Mouse (Mus musculus): ENCODE measurements around the gene Zswim1.
A peak's percentile ranks its signal among the peaks of the same experiment; 100 is the strongest.

Gene Zswim1

GRCm38 (mm10) chr2:164792400-164793190 is 29.9 kb upstream of the Zswim1 start:
- no peak for DNase-seq (ENCODE audit: low read depth, low spot score)

- DNase-seq (ENCODE audit: low read depth, low spot score), result peak; percentile 74
Measured at GRCm38 (mm10) chr2:164793236-164793635, 29.2 kb upstream of the Zswim1 start.

- DNase-seq (ENCODE audit: low read depth, low spot score), result peak; percentile 48
Measured at GRCm38 (mm10) chr2:164793772-164794171, 28.7 kb upstream of the Zswim1 start.

- peak; percentile 87 for DNase-seq (ENCODE audit: low read depth, low spot score)
Measured at GRCm38 (mm10) chr2:164794293-164794692, 28.2 kb upstream of the Zswim1 start.

GRCm38 (mm10) chr2:164795868-164796267 is 26.6 kb upstream of the Zswim1 start:
- no peak for DNase-seq (ENCODE audit: low read depth, low spot score)

GRCm38 (mm10) chr2:164798554-164798953 is 23.9 kb upstream of the Zswim1 start:
- DNase-seq (ENCODE audit: low read depth, low spot score), result peak; percentile 59

GRCm38 (mm10) chr2:164800252-164801004 is 22.1 kb upstream of the Zswim1 start:
- DNase-seq (ENCODE audit: low read depth, low spot score), result no peak

GRCm38 (mm10) chr2:164803201-164803920 is 19.1 kb upstream of the Zswim1 start:
- no peak for DNase-seq (ENCODE audit: low read depth, low spot score)

- no peak for DNase-seq (ENCODE audit: low read depth, low spot score)
Measured at GRCm38 (mm10) chr2:164803921-164804313, 18.6 kb upstream of the Zswim1 start.

- peak; percentile 98 for DNase-seq (ENCODE audit: low read depth, low spot score)
Measured at GRCm38 (mm10) chr2:164804533-164805331, 17.8 kb upstream of the Zswim1 start, which contains the start of the genes Acot8 and Zswim3. Acot8 (minus strand) TSS chr2:164804882. Zswim3 (plus strand) TSS chr2:164805098.

- no peak for DNase-seq (ENCODE audit: low read depth, low spot score)
Measured at GRCm38 (mm10) chr2:164805332-164805718, 17.2 kb upstream of the Zswim1 start.

GRCm38 (mm10) chr2:164806614-164807013 is 15.9 kb upstream of the Zswim1 start:
- DNase-seq (ENCODE audit: low read depth, low spot score), result no peak

GRCm38 (mm10) chr2:164813557-164813956 is 8.9 kb upstream of the Zswim1 start:
- no peak for DNase-seq (ENCODE audit: low read depth, low spot score)

- no peak for DNase-seq (ENCODE audit: low read depth, low spot score)
Measured at GRCm38 (mm10) chr2:164815348-164815747, 7.1 kb upstream of the Zswim1 start.

- no peak for DNase-seq (ENCODE audit: low read depth, low spot score)
Measured at GRCm38 (mm10) chr2:164815821-164816220, 6.7 kb upstream of the Zswim1 start.

GRCm38 (mm10) chr2:164817206-164817605 is 5.3 kb upstream of the Zswim1 start:
- no peak for DNase-seq (ENCODE audit: low read depth, low spot score)

- DNase-seq (ENCODE audit: low read depth, low spot score), result no peak
Measured at GRCm38 (mm10) chr2:164817703-164818102, 4.8 kb upstream of the Zswim1 start.

- DNase-seq (ENCODE audit: low read depth, low spot score), result no peak
Measured at GRCm38 (mm10) chr2:164821060-164821459, 1.4 kb upstream of the Zswim1 start.

GRCm38 (mm10) chr2:164823181-164823585 is 697 bp downstream of the Zswim1 start:
- DNase-seq (ENCODE audit: low read depth, low spot score), result no peak

GRCm38 (mm10) chr2:164823969-164824368 is 1.5 kb downstream of the Zswim1 start:
- DNase-seq (ENCODE audit: low read depth, low spot score), result no peak

GRCm38 (mm10) chr2:164825521-164825920 is 3.0 kb downstream of the Zswim1 start:
- no peak for DNase-seq (ENCODE audit: low read depth, low spot score)
